Mouse (Mus musculus) forebrain, postnatal 0 days (tissue): ENCODE data around the gene Sele. TPM values are rescaled to one million over a fixed set of nuclear protein-coding genes. Genes with fewer than 3 reads are reported as not detected.
"Not testable (repeated sequence)": the region's sequence is repeated elsewhere in the genome, so short reads cannot be mapped to it uniquely, and the experiment has no call there.

ENCODE experiments used
- ATAC-seq: fragments of 200-750 bp; cut with Nextera tagmentation; 2 replicates; pipeline ENCODE4 v1.8.0; 2017; ENCODE audit warnings: mild to moderate bottlenecking, moderate library complexity
- DNase-seq: peaks from one replicate; pipeline ENCODE4 v3.0.0-alpha.2; 2015
- H3K27ac ChIP-seq: fragments of 300-500 bp; sonication (generic); 2 replicates; pipeline ENCODE4 v1.5.1; 2014; ENCODE audit warnings: low read depth, mild to moderate bottlenecking, antibody characterized with exemption, low read length, moderate library complexity, mixed read lengths
- H3K27me3 ChIP-seq: fragments of 300-500 bp; sonication (generic); 2 replicates; pipeline ENCODE4 v1.6.1; 2014; ENCODE audit warnings: mild to moderate bottlenecking, low read length, mixed read lengths; ENCODE audit not compliant: insufficient read depth
- H3K36me3 ChIP-seq: fragments of 300-500 bp; sonication (generic); 2 replicates; pipeline ENCODE4 v1.6.1; 2014; ENCODE audit warnings: mild to moderate bottlenecking, moderate library complexity; ENCODE audit not compliant: insufficient read depth
- H3K4me1 ChIP-seq: fragments of 300-500 bp; sonication (generic); 2 replicates; pipeline ENCODE4 v1.6.1; 2014; ENCODE audit warnings: antibody characterized with exemption; ENCODE audit not compliant: insufficient read depth
- H3K4me2 ChIP-seq: fragments of 300-500 bp; sonication (generic); 2 replicates; pipeline ENCODE4 v1.6.1; 2014; ENCODE audit warnings: low read depth, mild to moderate bottlenecking, moderate library complexity
- H3K4me3 ChIP-seq: fragments of 300-500 bp; sonication (generic); 2 replicates; pipeline ENCODE4 v1.5.1; 2014; ENCODE audit warnings: low read depth, low read length, mixed read lengths
- H3K9ac ChIP-seq: fragments of 300-500 bp; sonication (generic); 2 replicates; pipeline ENCODE4 v1.6.1; 2014; ENCODE audit warnings: mild to moderate bottlenecking
- H3K9me3 ChIP-seq: fragments of 300-500 bp; sonication (generic); 2 replicates; pipeline ENCODE4 v1.6.1; 2016; ENCODE audit warnings: low read length
- CTCF ChIP-seq: sonication (generic); IDR thresholded peaks from 2 replicates; pipeline ENCODE4 v1.5.1; 2016; ENCODE audit warnings: antibody characterized with exemption, control low read depth, low read depth
- WGBS: fragments of 180-500 bp; shearing (Covaris S2); extraction: QIAGEN DNeasy Blood & Tissue Kit; methylation state at CpG from one replicate; pipeline ENCODE4 v1.1.7; 2014; 5-methylcytosine and 5-hydroxymethylcytosine counted together
- polyA plus RNA-seq: library from polyadenylated mRNA; unstranded; fragments of >200 nt; fragmentation: Nextera tagmentation; extraction: Ambion mirVana; gene quantifications from 2 replicates; pipeline ENCODE4 v1.2.1, GENCODE M21; 2015
- total RNA-seq: library from RNA; depleted of rRNA; stranded (reverse); fragments of >200 nt; gene quantifications from 2 replicates; pipeline ENCODE4 v1.2.3, GENCODE M21; 2014; rRNA removed

The Sele gene
- total RNA-seq (not detected in 2 replicates), polyA plus RNA-seq (not detected in 2 replicates)

- ATAC-seq: no peak
- DNase-seq: no peak
- TF ChIP-seq CTCF: no peak
- no peaks in the 10 kb centered on the region for H3K4me1 ChIP-seq
- no peak within 1 kb of the TSS for H3K4me2 ChIP-seq
- H3K27me3 ChIP-seq: no peaks in the 10 kb centered on the region
- no peak within 1 kb of the TSS for H3K4me3 ChIP-seq
- H3K27ac ChIP-seq: no peak within 1 kb of the TSS
- 90% methylated on average over 5 of the region's 5 CpGs for WGBS
- H3K36me3 ChIP-seq: no peaks in the 10 kb centered on the region
- no peaks in the 10 kb centered on the region for H3K9me3 ChIP-seq
- H3K9ac ChIP-seq: no peak within 1 kb of the TSS
Measured at GRCm38 (mm10) chr1:164047934-164048333, at the start of gene Sele. TSS of gene Sele (plus strand) at chr1:164048234.

DNA sequence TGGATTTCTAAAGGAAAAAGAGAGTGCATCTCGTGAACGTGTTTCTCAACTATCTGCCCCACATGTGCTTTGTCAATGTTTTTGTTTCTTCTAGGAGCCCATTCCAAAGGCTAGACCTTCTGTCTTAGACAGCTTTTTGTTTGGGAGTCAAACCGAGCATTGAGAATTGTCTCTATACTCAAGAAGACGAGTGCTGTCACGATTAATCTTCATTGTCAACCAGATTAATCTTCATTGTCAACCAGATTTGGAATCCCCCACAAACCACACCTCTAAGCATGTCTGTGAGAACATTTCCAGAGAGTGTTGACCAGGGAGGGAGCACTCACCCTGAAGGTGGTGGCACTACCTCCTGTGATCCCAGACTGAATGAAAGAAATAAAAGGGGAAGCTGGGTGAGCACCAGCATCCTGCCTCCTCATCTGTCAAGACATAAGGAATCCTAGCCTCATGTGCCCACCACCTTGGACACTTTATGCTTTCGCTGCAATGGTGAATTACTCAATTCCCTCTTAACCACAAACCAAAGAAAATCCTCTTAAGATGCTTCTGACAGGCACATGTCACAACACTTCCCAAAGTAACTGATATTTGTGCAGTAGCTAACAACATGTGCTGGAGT lies 46.1 kb upstream of the Sele start:
- H3K36me3 ChIP-seq: no peaks in the 10 kb centered on the region
- H3K9me3 ChIP-seq: no peaks in the 10 kb centered on the region
- WGBS: 61% methylated on average over 6 of the region's 6 CpGs
- no peaks in the 10 kb centered on the region for H3K4me1 ChIP-seq
- H3K4me3 ChIP-seq: no peak overlapping the region
- H3K4me2 ChIP-seq: no peak overlapping the region
- TF ChIP-seq CTCF: no peak
- ATAC-seq (no peak), DNase-seq (no peak)
- no peak overlapping the region for H3K9ac ChIP-seq
- no peaks in the 10 kb centered on the region for H3K27me3 ChIP-seq
- H3K27ac ChIP-seq: no peak overlapping the region

DNA sequence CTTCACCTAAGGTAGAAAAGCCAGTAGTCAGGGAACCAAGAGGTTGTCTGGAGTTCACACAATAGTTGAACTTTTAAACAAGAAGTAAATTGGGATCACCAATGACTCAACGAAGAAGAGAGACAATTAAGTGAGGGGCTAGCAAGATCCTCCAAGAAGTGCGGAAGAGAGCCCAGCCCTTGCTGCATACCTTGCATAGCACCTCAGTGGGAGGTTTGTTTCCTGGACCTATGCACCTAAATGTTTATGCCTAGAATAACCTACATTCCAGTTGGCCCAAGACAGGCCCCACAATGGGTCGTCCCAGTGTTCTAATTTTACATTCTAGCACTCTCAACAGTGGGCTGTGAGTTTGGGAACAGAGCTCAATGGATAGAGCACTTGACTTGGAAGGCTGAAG lies 43.7 kb upstream of the Sele start:
- 78% methylated on average over 3 of the region's 3 CpGs for WGBS
- TF ChIP-seq CTCF: no peak

GRCm38 (mm10) chr1:164009235-164009634 lies 38.8 kb upstream of the Sele start:
- ATAC-seq (no peak), DNase-seq (peak; percentile 32)
- 55% methylated on average over 2 of the region's 2 CpGs for WGBS
- Histone ChIP-seq H3K9ac (no peak overlapping the region), H3K27me3 (no peaks in the 10 kb centered on the region), H3K4me2 (no peak overlapping the region), H3K9me3 (no peaks in the 10 kb centered on the region), H3K4me1 (no peaks in the 10 kb centered on the region), H3K27ac (no peak overlapping the region), H3K36me3 (no peaks in the 10 kb centered on the region), H3K4me3 (no peak overlapping the region)
- TF ChIP-seq CTCF: peak; percentile 64

More for the DNA sequence above, 43.7 kb upstream of the Sele start:
- no peak overlapping the region for H3K27ac ChIP-seq
- no peak for ATAC-seq
- H3K9me3 ChIP-seq: no peaks in the 10 kb centered on the region
- H3K4me1 ChIP-seq: no peaks in the 10 kb centered on the region
- H3K9ac ChIP-seq: no peak overlapping the region
- H3K27me3 ChIP-seq: no peaks in the 10 kb centered on the region
- no peaks in the 10 kb centered on the region for H3K36me3 ChIP-seq
- H3K4me2 ChIP-seq: no peak overlapping the region
- DNase-seq: no peak
- no peak overlapping the region for H3K4me3 ChIP-seq

DNA sequence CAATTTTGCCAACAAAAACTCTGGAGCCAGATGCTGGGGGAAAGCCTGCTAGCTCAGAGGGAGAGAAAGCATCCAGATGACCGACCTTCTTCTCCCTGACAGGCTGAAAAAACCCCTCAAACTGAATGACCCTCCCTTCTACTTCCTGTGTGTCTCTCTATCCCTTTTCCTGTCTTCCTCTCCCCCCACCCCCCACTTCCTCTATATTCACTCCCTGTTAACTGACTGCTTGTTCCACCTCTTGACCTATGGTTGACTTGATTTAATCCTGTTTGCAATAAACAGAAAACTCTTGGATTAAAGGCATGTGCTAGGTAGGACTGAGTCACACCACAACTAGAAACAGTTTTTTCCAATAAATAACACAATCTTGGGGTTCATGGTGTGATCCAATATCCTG lies 33.4 kb upstream of the Sele start:
- DNase-seq (no peak), ATAC-seq (no peak)
- Histone ChIP-seq H3K36me3 (no peaks in the 10 kb centered on the region), H3K4me1 (no peaks in the 10 kb centered on the region), H3K4me2 (no peak overlapping the region), H3K27me3 (no peaks in the 10 kb centered on the region), H3K4me3 (no peak overlapping the region), H3K9ac (no peak overlapping the region), H3K27ac (no peak overlapping the region), H3K9me3 (no peaks in the 10 kb centered on the region)
- 75% methylated on average over 1 of the region's 1 CpGs for whole genome bisulfite sequencing
- TF ChIP-seq CTCF: no peak

- DNase-seq (no peak), ATAC-seq (no peak)
- H3K27ac ChIP-seq: no peak overlapping the region
- H3K4me3 ChIP-seq: no peak overlapping the region
- H3K9ac ChIP-seq: no peak overlapping the region
- H3K4me1 ChIP-seq: no peaks in the 10 kb centered on the region
- no peaks in the 10 kb centered on the region for H3K9me3 ChIP-seq
- 88% methylated on average over 16 of the region's 16 CpGs for WGBS
- no peak for TF ChIP-seq CTCF
- no peaks in the 10 kb centered on the region for H3K27me3 ChIP-seq
- H3K4me2 ChIP-seq: no peak overlapping the region
- no peaks in the 10 kb centered on the region for H3K36me3 ChIP-seq
Measured at GRCm38 (mm10) chr1:164018221-164018896, 29.7 kb upstream of the Sele start.

DNA sequence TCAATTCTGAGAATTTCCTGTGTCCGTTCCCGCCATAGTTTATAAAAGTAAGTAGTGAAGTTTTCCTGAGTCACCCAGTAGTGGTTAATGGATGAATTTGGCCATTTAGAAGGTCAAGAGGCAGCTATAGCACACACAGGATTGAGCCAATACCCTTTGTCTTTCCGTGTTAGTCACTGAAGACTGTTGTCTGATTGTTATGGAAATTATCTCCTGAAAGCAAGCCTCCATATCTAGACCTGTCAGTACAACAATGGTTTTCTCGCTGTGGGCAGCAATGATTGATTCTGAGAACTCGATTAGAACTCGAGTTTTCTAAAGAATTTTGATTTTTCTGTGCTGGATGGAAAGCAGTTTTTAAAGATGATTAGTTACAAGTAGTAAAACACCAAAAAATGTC lies 28.2 kb upstream of the Sele start:
- Histone ChIP-seq H3K9ac (no peak overlapping the region), H3K4me3 (no peak overlapping the region), H3K9me3 (no peaks in the 10 kb centered on the region), H3K4me1 (no peaks in the 10 kb centered on the region), H3K27ac (no peak overlapping the region), H3K27me3 (no peaks in the 10 kb centered on the region), H3K36me3 (no peaks in the 10 kb centered on the region), H3K4me2 (no peak overlapping the region)
- ATAC-seq (no peak), DNase-seq (no peak)
- TF ChIP-seq CTCF: no peak
- 45% methylated on average over 6 of the region's 6 CpGs for WGBS

- H3K4me2 ChIP-seq, H3K36me3 ChIP-seq, H3K27me3 ChIP-seq, H3K4me3 ChIP-seq, ATAC-seq, H3K9me3 ChIP-seq, H3K4me1 ChIP-seq, DNase-seq, H3K9ac ChIP-seq, H3K27ac ChIP-seq: not testable (repeated sequence)
- WGBS: 87% methylated on average over 3 of the region's 3 CpGs
Measured at GRCm38 (mm10) chr1:164020746-164021145, 27.3 kb upstream of the Sele start.

DNA sequence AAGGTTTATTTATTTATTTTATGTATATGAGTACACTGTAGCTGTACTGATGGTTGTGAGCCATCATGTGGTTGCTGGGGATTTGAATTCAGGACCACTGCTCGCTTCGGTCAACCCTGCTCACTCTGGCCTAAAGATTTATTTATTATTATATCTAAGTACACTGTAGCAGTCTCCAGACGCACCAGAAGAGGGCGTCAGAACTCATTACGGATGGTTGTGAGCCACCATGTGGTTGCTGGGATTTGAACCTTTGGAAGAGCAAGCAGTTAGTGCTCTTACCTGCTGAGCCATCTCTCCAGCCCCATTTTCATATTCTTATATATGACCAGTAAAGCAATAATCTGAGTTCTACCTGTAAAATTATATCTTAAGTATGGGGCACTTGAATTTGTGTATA lies 25.9 kb upstream of the Sele start:
- H3K27ac ChIP-seq, H3K27me3 ChIP-seq, H3K9me3 ChIP-seq, DNase-seq, ATAC-seq, H3K4me2 ChIP-seq, H3K4me3 ChIP-seq, H3K4me1 ChIP-seq, H3K36me3 ChIP-seq, H3K9ac ChIP-seq: not testable (repeated sequence)
- WGBS: 84% methylated on average over 5 of the region's 5 CpGs
